ENCODE assay signal across 21 mouse cellular contexts in the genomic region with DNA sequence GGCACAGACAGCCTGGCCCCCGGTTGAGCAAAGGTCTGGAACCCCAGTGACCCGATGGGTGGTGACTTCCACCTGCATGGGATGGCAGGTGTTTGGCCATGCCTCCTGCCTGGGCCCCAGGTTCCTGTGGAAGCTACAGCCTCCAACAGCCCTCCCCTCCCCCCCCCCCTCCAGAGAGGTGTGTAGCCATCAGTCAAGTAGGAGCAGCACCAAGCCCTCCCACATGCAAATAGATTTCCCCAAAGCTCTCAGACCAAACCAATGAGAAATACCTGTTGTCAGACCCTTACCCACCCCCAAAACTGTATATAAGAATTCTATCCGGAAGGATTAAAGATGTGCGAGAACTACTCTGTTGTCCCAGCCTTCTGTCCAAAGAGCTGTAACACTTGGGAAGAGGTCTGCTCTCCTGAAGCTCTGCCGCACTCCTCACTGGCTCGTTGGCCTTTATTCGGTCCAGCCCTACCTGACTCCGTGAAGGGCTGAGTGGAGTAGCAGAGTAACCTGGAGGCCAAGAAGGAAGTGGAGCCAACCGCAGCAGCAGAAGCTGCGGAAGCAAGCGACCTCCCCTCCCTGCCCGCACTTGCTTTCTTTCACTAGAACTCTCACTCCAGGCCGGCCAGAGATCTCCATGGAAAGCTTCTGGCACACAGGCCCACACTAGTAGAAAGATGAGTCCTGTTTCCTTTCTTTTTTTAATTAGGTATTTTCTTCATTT. TPM values are rescaled to one million over a fixed set of nuclear protein-coding genes. Genes with fewer than 3 reads are reported as not detected.
DNase-seq lines count a peak whose midpoint lies in the region; ATAC-seq lines count a peak whose summit lies in the region.
"Had no signal": no experiment of that assay in that cellular context is flagged by ENCODE, and none has a peak within 500 bp of the region (broad histone marks: within the 10 kb centered on the region; RNA-seq: fewer than 3 reads in every experiment).

No protein-coding gene starts in this region.

- H3K36me3 ChIP-seq in megakaryocyte, embryonic 14.5 days (replicated peaks; ENCODE audit: low read length): no peaks in the 10 kb centered on the region
- no peaks in the 10 kb centered on the region for H3K36me3 ChIP-seq in midbrain, embryonic 13.5 days
- H3K36me3 ChIP-seq: forebrain, embryonic 12.5 days; heart, embryonic 15.5 days; hindbrain, embryonic 10.5 days; liver, embryonic 13.5 days; neural tube, embryonic 13.5 days had no signal

- H3K27ac ChIP-seq in midbrain, embryonic 13.5 days: no peak overlapping the region
- H3K27ac ChIP-seq: forebrain, embryonic 12.5 days; heart, embryonic 15.5 days; hindbrain, embryonic 10.5 days; liver, embryonic 13.5 days; neural tube, embryonic 13.5 days had no signal

- WGBS in midbrain, embryonic 13.5 days: 49% methylated on average over 13 of the region's 13 CpGs

- H3K4me1 ChIP-seq in megakaryocyte, embryonic 14.5 days: peaks cover 43% of the 10 kb centered on the region
- H3K4me1 ChIP-seq in midbrain, embryonic 13.5 days (replicated peaks): no peaks in the 10 kb centered on the region
- H3K4me1 ChIP-seq: forebrain, embryonic 12.5 days; heart, embryonic 15.5 days; hindbrain, embryonic 10.5 days; liver, embryonic 13.5 days; neural tube, embryonic 13.5 days had no signal

- H3K27me3 ChIP-seq in megakaryocyte, embryonic 14.5 days (replicated peaks): no peaks in the 10 kb centered on the region
- no peaks in the 10 kb centered on the region for H3K27me3 ChIP-seq in midbrain, embryonic 13.5 days
- H3K27me3 ChIP-seq: heart, embryonic 15.5 days; neural tube, embryonic 13.5 days had no signal

- H3K9me3 ChIP-seq in megakaryocyte, embryonic 14.5 days: no peaks in the 10 kb centered on the region
- no peaks in the 10 kb centered on the region for H3K9me3 ChIP-seq in midbrain, embryonic 13.5 days
- H3K9me3 ChIP-seq: forebrain, embryonic 12.5 days; heart, embryonic 15.5 days; hindbrain, embryonic 10.5 days; liver, embryonic 13.5 days; neural tube, embryonic 13.5 days had no signal

- H3K4me3 ChIP-seq in megakaryocyte, embryonic 14.5 days (replicated peaks): peak overlapping the region; percentile 73
- no peak overlapping the region for H3K4me3 ChIP-seq in midbrain, embryonic 13.5 days (replicated peaks)
- H3K4me3 ChIP-seq: forebrain, embryonic 12.5 days; heart, embryonic 15.5 days; hindbrain, embryonic 10.5 days; liver, embryonic 13.5 days; neural tube, embryonic 13.5 days had no signal

- H3K9ac ChIP-seq in midbrain, embryonic 13.5 days (replicated peaks): no peak overlapping the region
- H3K9ac ChIP-seq: forebrain, embryonic 12.5 days; heart, embryonic 15.5 days; liver, embryonic 13.5 days; neural tube, embryonic 13.5 days had no signal

- ATAC-seq in midbrain, embryonic 13.5 days: no peak

- no peak overlapping the region for H3K4me2 ChIP-seq in midbrain, embryonic 13.5 days (replicated peaks)
- H3K4me2 ChIP-seq: forebrain, embryonic 12.5 days; heart, embryonic 15.5 days; liver, embryonic 13.5 days; neural tube, embryonic 13.5 days had no signal

- DNase-seq in heart, adult 11 months: peak; percentile 52
- DNase-seq in heart, adult 8-10 months (ENCODE audit: low spot score): no peak
- peak; percentile 31 for DNase-seq in T-cell, adult 2 months (ENCODE audit: low spot score)
- DNase-seq in thymus, postnatal 25 days: peak; percentile 42
- DNase-seq in urinary bladder, adult 2 months (ENCODE audit: low spot score): no peak
- no peak for DNase-seq in frontal cortex, adult 2 months (ENCODE audit: extremely low spot score in 1 of 2, low spot score in 1 of 2)
- DNase-seq: adrenal gland, postnatal 10 days; cerebellum, adult 11 months; cerebellum, postnatal 25 days; kidney, adult 9 months; kidney, postnatal 4 days; liver, embryonic 13.5 days; right cerebral cortex, postnatal 4 days had no signal

RNA-seq across cellular contexts. Expression of a gene that starts 6.5 kb away (rescaled TPM):
- 10 to 100 TPM in 1 of 4 experiments, 1 to 10 TPM in 3; 8.7 to 10.4 (median 8.9) TPM for total RNA-seq in heart, adult 8-10 months (2022)
- 2.7 and 10.0 TPM in 2 replicates for polyA plus RNA-seq in megakaryocyte, embryonic 14.5 days (2012; ENCODE audit: insufficient read depth, low replicate concordance)
- 10.2 and 13.5 TPM in 2 replicates for polyA plus RNA-seq in urinary bladder, adult 2 months (2012; rRNA removed)
- 14.0 and 15.0 TPM in 2 replicates for polyA plus RNA-seq in frontal cortex, adult 2 months (2012; rRNA removed)
- polyA plus RNA-seq in midbrain, embryonic 13.5 days (2015; fragmentation: Nextera tagmentation; extraction: Ambion mirVana): 11.8 and 12.7 TPM in 2 replicates

RNA-seq across cellular contexts. Expression of a gene that starts 14.2 kb away (rescaled TPM):
- total RNA-seq in heart, adult 8-10 months (2022): 100 to 1,000 TPM; 129 to 232 (median 187) TPM
- 25.6 and 318 TPM in 2 replicates for polyA plus RNA-seq in megakaryocyte, embryonic 14.5 days (2012; ENCODE audit: insufficient read depth, low replicate concordance)
- polyA plus RNA-seq in urinary bladder, adult 2 months (2012; rRNA removed): 388 and 390 TPM in 2 replicates
- polyA plus RNA-seq in frontal cortex, adult 2 months (2012; rRNA removed): 446 and 481 TPM in 2 replicates
- 415 and 452 TPM in 2 replicates for polyA plus RNA-seq in midbrain, embryonic 13.5 days (2015; fragmentation: Nextera tagmentation; extraction: Ambion mirVana)

RNA-seq across cellular contexts. Expression of a gene that starts 23.1 kb away (rescaled TPM):
- not detected for total RNA-seq in heart, adult 8-10 months (2022)
- not detected in 2 replicates for polyA plus RNA-seq in megakaryocyte, embryonic 14.5 days (2012; ENCODE audit: insufficient read depth, low replicate concordance)
- polyA plus RNA-seq in urinary bladder, adult 2 months (2012; rRNA removed): 54.6 and 66.0 TPM in 2 replicates
- polyA plus RNA-seq in frontal cortex, adult 2 months (2012; rRNA removed): 0.36 and 0.86 TPM in 2 replicates
- 0.20 and 0.35 TPM in 2 replicates for polyA plus RNA-seq in midbrain, embryonic 13.5 days (2015; fragmentation: Nextera tagmentation; extraction: Ambion mirVana)
- total RNA-seq: gastrocnemius, postnatal 4 days; left cerebral cortex, postnatal 36 days had no signal

RNA-seq across cellular contexts. Expression of a gene that starts 40.6 kb away (rescaled TPM):
- total RNA-seq in heart, adult 8-10 months (2022): 10 to 100 TPM in 1 of 4 experiments, 1 to 10 TPM in 3; 5.4 to 11.0 (median 7.9) TPM
- polyA plus RNA-seq in megakaryocyte, embryonic 14.5 days (2012; ENCODE audit: insufficient read depth, low replicate concordance): 1.1 and 17.0 TPM in 2 replicates
- 57.9 and 68.3 TPM in 2 replicates for polyA plus RNA-seq in urinary bladder, adult 2 months (2012; rRNA removed)
- 7.5 and 10.1 TPM in 2 replicates for polyA plus RNA-seq in frontal cortex, adult 2 months (2012; rRNA removed)
- 3.9 and 4.1 TPM in 2 replicates for polyA plus RNA-seq in midbrain, embryonic 13.5 days (2015; fragmentation: Nextera tagmentation; extraction: Ambion mirVana)

RNA-seq across cellular contexts. Expression of a gene that starts 40.7 kb away (rescaled TPM):
- total RNA-seq in heart, adult 8-10 months (2022): 10 to 100 TPM; 13.6 to 16.8 (median 15.3) TPM
- 2.6 and 4.8 TPM in 2 replicates for polyA plus RNA-seq in megakaryocyte, embryonic 14.5 days (2012; ENCODE audit: insufficient read depth, low replicate concordance)
- polyA plus RNA-seq in urinary bladder, adult 2 months (2012; rRNA removed): 27.2 and 31.9 TPM in 2 replicates
- 37.3 and 39.1 TPM in 2 replicates for polyA plus RNA-seq in frontal cortex, adult 2 months (2012; rRNA removed)
- 51.0 and 56.0 TPM in 2 replicates for polyA plus RNA-seq in midbrain, embryonic 13.5 days (2015; fragmentation: Nextera tagmentation; extraction: Ambion mirVana)

Comparison
In these comparisons a context has a peak if more than half of its experiments do, and no peak if none do; other contexts are left out.
1. DNase-seq: peak in heart, adult 11 months (single experiment), T-cell, adult 2 months (single experiment) and thymus, postnatal 25 days (single experiment); none in heart, adult 8-10 months (single experiment), urinary bladder, adult 2 months (single experiment) and frontal cortex, adult 2 months (0 of 2).
2. RNA of a gene that starts 23.1 kb away (polyA plus RNA-seq): 54.6 to 66.0 TPM in urinary bladder, adult 2 months; 0.36 to 0.86 TPM in frontal cortex, adult 2 months, 0.20 to 0.35 TPM in midbrain, embryonic 13.5 days and not detected in megakaryocyte, embryonic 14.5 days; every median in the first group is over 10 times any median in the second.